Mouse (Mus musculus) layer of hippocampus, adult 2 months (tissue): ENCODE data around the gene Cks1b. TPM values are rescaled to one million over a fixed set of nuclear protein-coding genes. Genes with fewer than 3 reads are reported as not detected.

ENCODE experiments used
- DNase-seq, 2 experiments: peaks; one replicate each; pipeline ENCODE4 v3.0.0; 2022; ENCODE audit warnings: low spot score in 2 of 2
- H3K27ac ChIP-seq: fragments of 200-600 bp; 2 replicates; pipeline ENCODE4 v1.8.1; 2022
- H3K4me3 ChIP-seq: fragments of 200-600 bp; 2 replicates; pipeline ENCODE4 v1.8.1; 2022; ENCODE audit warnings: mild to moderate bottlenecking
- CTCF ChIP-seq: fragments of 200-600 bp; conservative IDR thresholded peaks from 2 replicates; pipeline ENCODE4 v1.8.1; 2022; ENCODE audit warnings: antibody characterized with exemption, mild to moderate bottlenecking, moderate library complexity
- total RNA-seq, 2 experiments: library from RNA; stranded (reverse); gene quantifications; 2 replicates each; pipeline ENCODE4 v1.2.3; 2021

The Cks1b gene
- total RNA-seq, 2 experiments from 2014 or later = 1.4 to 2.7 TPM

GRCm38 (mm10) chr3:89421810-89422473 is 3.8 kb upstream of the Cks1b start:
- peak overlapping the region; percentile 53 for H3K4me3 ChIP-seq
- no peak for TF ChIP-seq CTCF
- DNase-seq = no peak
- H3K27ac ChIP-seq = peak overlapping the region; percentile 68

- Histone ChIP-seq H3K4me3 (peak overlapping the region; percentile 53), H3K27ac (peak overlapping the region; percentile 68)
- TF ChIP-seq CTCF = no peak
- DNase-seq = peak; percentile 57 to 76
Measured at GRCm38 (mm10) chr3:89421002-89421774, 3.0 kb upstream of the Cks1b start.

GRCm38 (mm10) chr3:89420421-89420820 is 2.2 kb upstream of the Cks1b start:
- H3K27ac ChIP-seq = peak overlapping the region; percentile 68; the same call in 1 of the 2 replicates
- no peak for DNase-seq

GRCm38 (mm10) chr3:89419981-89420380 is 1.8 kb upstream of the Cks1b start:
- Histone ChIP-seq H3K27ac (peak overlapping the region; percentile 87), H3K4me3 (peak overlapping the region; percentile 82; the same call in 1 of the 2 replicates)
- TF ChIP-seq CTCF = no peak
- no peak for DNase-seq

More at GRCm38 (mm10) chr3:89420421-89420820, 2.2 kb upstream of the Cks1b start:
- no peak overlapping the region for H3K4me3 ChIP-seq
- TF ChIP-seq CTCF = no peak

GRCm38 (mm10) chr3:89419571-89419970 is 1.4 kb upstream of the Cks1b start:
- TF ChIP-seq CTCF = no peak

GRCm38 (mm10) chr3:89418861-89419250 is 673 bp upstream of the Cks1b start:
- no peak for TF ChIP-seq CTCF
- peak overlapping the region; percentile 82 for H3K4me3 ChIP-seq
- H3K27ac ChIP-seq = peak overlapping the region; percentile 87
- no peak for DNase-seq

More at GRCm38 (mm10) chr3:89419571-89419970, 1.4 kb upstream of the Cks1b start:
- Histone ChIP-seq H3K27ac (peak overlapping the region; percentile 87), H3K4me3 (peak overlapping the region; percentile 82)
- DNase-seq = no peak

- TF ChIP-seq CTCF = no peak
- H3K27ac ChIP-seq = no peak overlapping the region
- DNase-seq = no peak
- H3K4me3 ChIP-seq = peak overlapping the region; percentile 82
Measured at GRCm38 (mm10) chr3:89417840-89418169, 378 bp downstream of the Cks1b start.

- Histone ChIP-seq H3K4me3 (no peak overlapping the region), H3K27ac (no peak overlapping the region)
- no peak for DNase-seq
- no peak for TF ChIP-seq CTCF
Measured at GRCm38 (mm10) chr3:89417131-89417530, 1.1 kb downstream of the Cks1b start.

GRCm38 (mm10) chr3:89416158-89416557 is 2.0 kb downstream of the Cks1b start:
- no peak for DNase-seq
- no peak overlapping the region for H3K4me3 ChIP-seq
- no peak for TF ChIP-seq CTCF
- H3K27ac ChIP-seq = no peak overlapping the region

GRCm38 (mm10) chr3:89411490-89412393 is 6.4 kb downstream of the Cks1b start, which contains the start of gene Flad1:
TSS of gene Flad1 (minus strand) at chr3:89411870.
- Histone ChIP-seq H3K4me3 (peak within 1 kb of the TSS; percentile 56), H3K27ac (peak within 1 kb of the TSS; percentile 89)
- DNase-seq = peak; percentile 99
- no peak for TF ChIP-seq CTCF

GRCm38 (mm10) chr3:89410864-89411263 is 7.3 kb downstream of the Cks1b start:
- peak overlapping the region; percentile 56 for H3K4me3 ChIP-seq
- no peak for TF ChIP-seq CTCF
- DNase-seq = no peak
- no peak overlapping the region for H3K27ac ChIP-seq

- no peak overlapping the region for H3K4me3 ChIP-seq
- H3K27ac ChIP-seq = no peak overlapping the region
- no peak for TF ChIP-seq CTCF
- no peak for DNase-seq
Measured at GRCm38 (mm10) chr3:89409701-89410100, 8.5 kb downstream of the Cks1b start.

GRCm38 (mm10) chr3:89408448-89408847 is 9.7 kb downstream of the Cks1b start:
- H3K27ac ChIP-seq = no peak overlapping the region
- H3K4me3 ChIP-seq = no peak overlapping the region
- TF ChIP-seq CTCF = no peak
- DNase-seq = no peak
